Mouse (Mus musculus) bone marrow macrophage, adult 2 months (primary cell): ENCODE results near the gene Ano3. TPM values are rescaled to one million over a fixed set of nuclear protein-coding genes. Genes with fewer than 3 reads are reported as not detected.

Source experiments
- H3K27ac ChIP-seq: 2 replicates; pipeline ENCODE4 v1.5.1; 2012; ENCODE audit warnings: low read depth, low read length; ENCODE audit not compliant: insufficient read depth
- H3K4me1 ChIP-seq: 2 replicates; pipeline ENCODE4 v1.6.1; 2012; ENCODE audit warnings: low read length; ENCODE audit not compliant: control insufficient read depth, insufficient read depth
- H3K4me3 ChIP-seq: 2 replicates; pipeline ENCODE4 v1.5.1; 2012; ENCODE audit warnings: mild to moderate bottlenecking, low read length, moderate library complexity; ENCODE audit not compliant: insufficient read depth
- CTCF ChIP-seq: IDR thresholded peaks from 2 replicates; pipeline ENCODE4 v1.5.1; 2012; ENCODE audit warnings: low read depth, mild to moderate bottlenecking, low read length, moderate library complexity
- POLR2A ChIP-seq: IDR thresholded peaks from 2 replicates; pipeline ENCODE4 v1.6.1; 2012; ENCODE audit warnings: mild to moderate bottlenecking, low read depth, low read length, borderline replicate concordance
- polyA plus RNA-seq: library from polyadenylated mRNA; stranded (reverse); fragments of >200 nt; gene quantifications from 2 replicates; pipeline ENCODE4 v1.2.4, GENCODE M21; 2012; ENCODE audit not compliant: missing spikeins, insufficient read depth, insufficient read length

Ano3 gene
- polyA plus RNA-seq, 1 experiment: not detected

DNA sequence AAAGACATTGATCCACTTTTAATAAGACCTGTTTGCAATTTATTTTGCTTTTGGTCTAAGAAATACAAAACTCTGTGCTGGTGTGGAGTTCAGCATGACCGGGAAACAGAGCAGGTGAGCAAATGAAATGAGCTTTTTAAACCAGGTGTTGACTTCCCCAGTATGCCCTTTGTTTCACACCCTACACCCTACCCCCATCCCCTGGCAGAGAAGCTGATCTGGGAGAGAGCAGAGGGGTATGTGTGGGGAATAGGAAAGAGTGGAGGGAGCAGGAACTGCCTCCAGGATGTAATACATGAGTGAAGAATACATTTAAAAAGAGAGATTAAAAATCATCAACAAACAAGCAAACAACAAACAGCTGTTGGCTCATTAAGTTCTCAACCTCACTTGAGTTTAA is 306.4 kb downstream of the Ano3 start:
- H3K4me3 ChIP-seq: no peak overlapping the region
- no peak overlapping the region for H3K27ac ChIP-seq
- TF ChIP-seq CTCF: no peak
- TF ChIP-seq POLR2A: no peak
- H3K4me1 ChIP-seq: no peaks in the 10 kb centered on the region

Other genes with a start within 250 kb of the Ano3 start
- gene Muc15, start 229.6 kb downstream of the Ano3 start, polyA plus RNA-seq: not detected in 2 replicates
- not detected in 2 replicates for gene Gm13941, start 155.1 kb upstream of the Ano3 start, polyA plus RNA-seq
- not detected in 2 replicates for gene Gm15130, start 202.0 kb upstream of the Ano3 start, polyA plus RNA-seq